Mouse (Mus musculus): Measurements from ENCODE around the gene Morn3.
"Not testable (repeated sequence)": the region's sequence is repeated elsewhere in the genome, so short reads cannot be mapped to it uniquely, and the experiment has no call there.

Morn3 gene

GRCm38 (mm10) chr5:123046916-123047315 is at the start of gene Morn3:
Morn3 (minus strand) TSS chr5:123047016.
- no peak for DNase-seq

GRCm38 (mm10) chr5:123096299-123096698 is 49.5 kb upstream of the Morn3 start:
- DNase-seq, result no peak

- DNase-seq, result peak; percentile 88
Observed at GRCm38 (mm10) chr5:123094238-123094991, 47.6 kb upstream of the Morn3 start.

GRCm38 (mm10) chr5:123093077-123093633 is 46.3 kb upstream of the Morn3 start:
- DNase-seq, result peak; percentile 88

GRCm38 (mm10) chr5:123090560-123091306 is 43.9 kb upstream of the Morn3 start:
- DNase-seq, result no peak

- no peak for DNase-seq
Observed at GRCm38 (mm10) chr5:123088784-123089183, 42.0 kb upstream of the Morn3 start.

GRCm38 (mm10) chr5:123086501-123086900 is 39.7 kb upstream of the Morn3 start:
- no peak for DNase-seq

GRCm38 (mm10) chr5:123083340-123084050 is 36.7 kb upstream of the Morn3 start:
- no peak for DNase-seq

GRCm38 (mm10) chr5:123080510-123080909 is 33.7 kb upstream of the Morn3 start:
- no peak for DNase-seq

GRCm38 (mm10) chr5:123080041-123080440 is 33.2 kb upstream of the Morn3 start:
- DNase-seq, result no peak

- no peak for DNase-seq
Observed at GRCm38 (mm10) chr5:123079568-123079967, 32.8 kb upstream of the Morn3 start.

GRCm38 (mm10) chr5:123076419-123077281 is 29.8 kb upstream of the Morn3 start:
- peak; percentile 81 for DNase-seq

- peak; percentile 97 for DNase-seq
Observed at GRCm38 (mm10) chr5:123075576-123076418, 29.0 kb upstream of the Morn3 start.

GRCm38 (mm10) chr5:123068714-123069113 is 21.9 kb upstream of the Morn3 start:
- DNase-seq, result no peak

GRCm38 (mm10) chr5:123068115-123068514 is 21.3 kb upstream of the Morn3 start, which contains the start of gene Tmem120b:
Tmem120b (plus strand) TSS chr5:123068415.
- DNase-seq, result no peak

GRCm38 (mm10) chr5:123067395-123067995 is 20.7 kb upstream of the Morn3 start:
- peak; percentile 42 for DNase-seq

- DNase-seq, result peak; percentile 74
Observed at GRCm38 (mm10) chr5:123064207-123064606, 17.4 kb upstream of the Morn3 start.

- no peak for DNase-seq
Observed at GRCm38 (mm10) chr5:123063141-123063540, 16.3 kb upstream of the Morn3 start.

- DNase-seq, result not testable (repeated sequence)
Observed at GRCm38 (mm10) chr5:123061402-123061749, 14.6 kb upstream of the Morn3 start.

GRCm38 (mm10) chr5:123060706-123061401 is 14.0 kb upstream of the Morn3 start:
- DNase-seq, result no peak
